Mouse (Mus musculus): Measurements from ENCODE around the gene Kifc3. TPM values are rescaled to one million over a fixed set of nuclear protein-coding genes. Genes with fewer than 3 reads are reported as not detected.
"Not testable (repeated sequence)": the region's sequence is repeated elsewhere in the genome, so short reads cannot be mapped to it uniquely, and the experiment has no call there.

Gene Kifc3
- polyA plus RNA-seq, 1 experiment from 2014 or later = 19.8 TPM

- Histone ChIP-seq H3K4me2 (replicated peaks; ENCODE audit: low read depth, low read length) (no peak overlapping the region), H3K27ac (ENCODE audit: low read depth, low read length) (no peak overlapping the region)
- no peak for ATAC-seq (ENCODE audit: low FRiP score, low TSS enrichment)
Measured at GRCm38 (mm10) chr8:95167726-95168125, 34.9 kb downstream of the Kifc3 start.

DNA sequence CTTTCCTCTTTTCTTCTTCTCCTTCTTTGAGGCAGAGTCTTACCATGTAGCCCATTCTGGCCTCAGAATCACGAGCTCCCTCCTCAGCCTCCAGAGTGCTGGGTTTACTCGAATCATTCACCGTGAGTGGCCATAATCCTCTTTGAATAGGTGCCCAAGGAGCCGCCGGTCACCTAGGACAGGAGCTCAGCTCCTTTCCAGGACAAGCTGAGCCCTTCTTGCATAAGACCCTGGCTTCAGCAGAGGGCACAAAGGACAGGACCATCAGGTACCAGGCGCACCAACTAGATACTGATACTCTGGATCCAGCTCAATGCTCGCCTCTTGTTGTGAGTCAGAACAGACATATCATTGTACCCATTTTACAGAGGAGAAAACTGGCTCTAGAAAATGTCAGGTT is 36.2 kb downstream of the Kifc3 start:
- Histone ChIP-seq H3K27me3 (ENCODE audit: control insufficient read depth, insufficient read depth, low read length) (no peaks in the 10 kb centered on the region), H3K9me3 (ENCODE audit: control insufficient read depth, low read length) (no peaks in the 10 kb centered on the region), H3K4me2 (replicated peaks; ENCODE audit: low read depth, low read length) (no peak overlapping the region), H3K27ac (ENCODE audit: low read depth, low read length) (no peak overlapping the region), H3K9ac (ENCODE audit: low read depth, low read length) (no peak overlapping the region), H3K4me1 (ENCODE audit: control insufficient read depth, insufficient read depth, low read length) (no peaks in the 10 kb centered on the region), H3K4me3 (ENCODE audit: low read length) (no peak overlapping the region), H3K36me3 (ENCODE audit: control insufficient read depth, insufficient read depth, low read length) (no peaks in the 10 kb centered on the region)
- WGBS = 93% methylated on average over 7 of the region's 7 CpGs
- no peak for ATAC-seq (ENCODE audit: low FRiP score, low TSS enrichment)

More at GRCm38 (mm10) chr8:95167726-95168125, 34.9 kb downstream of the Kifc3 start:
- Histone ChIP-seq H3K4me3 (ENCODE audit: low read length) (no peak overlapping the region), H3K4me1 (ENCODE audit: control insufficient read depth, insufficient read depth, low read length) (no peaks in the 10 kb centered on the region), H3K9me3 (ENCODE audit: control insufficient read depth, low read length) (no peaks in the 10 kb centered on the region), H3K9ac (ENCODE audit: low read depth, low read length) (no peak overlapping the region), H3K27me3 (ENCODE audit: control insufficient read depth, insufficient read depth, low read length) (no peaks in the 10 kb centered on the region), H3K36me3 (ENCODE audit: control insufficient read depth, insufficient read depth, low read length) (no peaks in the 10 kb centered on the region)
- WGBS = 71% methylated on average over 5 of the region's 5 CpGs

DNA sequence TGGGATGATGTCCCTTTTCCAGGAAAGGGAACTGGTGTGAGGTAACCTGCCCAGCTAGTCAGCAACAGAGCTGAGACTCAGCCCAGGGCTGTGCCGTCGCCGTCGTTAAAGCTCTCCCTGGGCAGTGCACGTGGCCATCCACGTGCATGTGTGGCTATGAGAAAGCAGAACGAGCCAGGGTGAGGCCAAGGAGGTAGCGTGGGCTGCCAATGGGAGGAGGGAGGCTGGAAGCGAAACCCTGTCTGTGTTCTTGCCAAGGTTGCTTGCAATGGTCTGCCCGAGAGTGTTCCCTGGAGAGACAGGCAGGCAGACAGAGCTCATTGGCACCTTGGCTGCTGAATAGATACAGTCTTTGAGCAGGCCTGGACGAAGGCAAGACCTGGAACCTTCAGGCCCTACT is 36.7 kb downstream of the Kifc3 start:
- WGBS = 77% methylated on average over 11 of the region's 11 CpGs
- no peak for ATAC-seq (ENCODE audit: low FRiP score, low TSS enrichment)
- H3K4me3 ChIP-seq (ENCODE audit: low read length) = no peak overlapping the region
- no peak overlapping the region for H3K4me2 ChIP-seq (replicated peaks; ENCODE audit: low read depth, low read length)
- H3K9me3 ChIP-seq (ENCODE audit: control insufficient read depth, low read length) = no peaks in the 10 kb centered on the region
- H3K4me1 ChIP-seq (ENCODE audit: control insufficient read depth, insufficient read depth, low read length) = no peaks in the 10 kb centered on the region
- H3K36me3 ChIP-seq (ENCODE audit: control insufficient read depth, insufficient read depth, low read length) = no peaks in the 10 kb centered on the region
- no peak overlapping the region for H3K27ac ChIP-seq (ENCODE audit: low read depth, low read length)
- H3K27me3 ChIP-seq (ENCODE audit: control insufficient read depth, insufficient read depth, low read length) = no peaks in the 10 kb centered on the region
- no peak overlapping the region for H3K9ac ChIP-seq (ENCODE audit: low read depth, low read length)

- no peak overlapping the region for H3K27ac ChIP-seq (ENCODE audit: low read depth, low read length)
- H3K4me2 ChIP-seq (replicated peaks; ENCODE audit: low read depth, low read length) = no peak overlapping the region
- WGBS = 29% methylated on average over 7 of the region's 7 CpGs
- H3K27me3 ChIP-seq (ENCODE audit: control insufficient read depth, insufficient read depth, low read length) = no peaks in the 10 kb centered on the region
- no peak overlapping the region for H3K9ac ChIP-seq (ENCODE audit: low read depth, low read length)
- 0 out of 2 replicates have a peak, but pooled peaks have one; percentile 52 for ATAC-seq (ENCODE audit: low FRiP score, low TSS enrichment)
- no peaks in the 10 kb centered on the region for H3K9me3 ChIP-seq (ENCODE audit: control insufficient read depth, low read length)
- no peaks in the 10 kb centered on the region for H3K36me3 ChIP-seq (ENCODE audit: control insufficient read depth, insufficient read depth, low read length)
- H3K4me3 ChIP-seq (ENCODE audit: low read length) = no peak overlapping the region
- no peaks in the 10 kb centered on the region for H3K4me1 ChIP-seq (ENCODE audit: control insufficient read depth, insufficient read depth, low read length)
Measured at GRCm38 (mm10) chr8:95164469-95164868, 38.1 kb downstream of the Kifc3 start.

- not testable (repeated sequence) for H3K36me3 ChIP-seq (ENCODE audit: control insufficient read depth, insufficient read depth, low read length); H3K4me2 ChIP-seq (replicated peaks; ENCODE audit: low read depth, low read length); H3K9me3 ChIP-seq (ENCODE audit: control insufficient read depth, low read length); H3K4me1 ChIP-seq (ENCODE audit: control insufficient read depth, insufficient read depth, low read length); ATAC-seq (ENCODE audit: low FRiP score, low TSS enrichment); H3K4me3 ChIP-seq (ENCODE audit: low read length); H3K9ac ChIP-seq (ENCODE audit: low read depth, low read length); H3K27ac ChIP-seq (ENCODE audit: low read depth, low read length); H3K27me3 ChIP-seq (ENCODE audit: control insufficient read depth, insufficient read depth, low read length)
- 55% methylated on average over 2 of the region's 2 CpGs for WGBS
Measured at GRCm38 (mm10) chr8:95163969-95164368, 38.6 kb downstream of the Kifc3 start.

DNA sequence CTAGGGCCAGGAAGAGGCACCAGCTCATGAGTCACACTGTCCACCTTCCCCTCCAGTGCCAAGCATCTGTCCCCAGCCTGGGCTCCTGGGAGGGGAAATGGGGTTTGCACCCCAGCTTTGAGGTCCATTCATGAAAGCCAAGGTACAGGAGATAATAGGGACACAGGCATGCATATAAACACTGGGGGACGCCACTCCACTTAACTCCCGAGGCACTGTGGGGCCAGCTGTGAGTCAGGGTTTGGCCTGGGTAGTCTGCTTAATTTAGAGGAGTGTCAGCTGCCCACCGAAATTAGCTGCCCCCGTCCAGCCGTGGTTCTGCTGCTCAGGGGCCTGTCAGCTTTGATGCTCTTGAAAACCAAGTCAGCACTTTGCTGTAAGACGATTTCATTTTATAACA is 39.8 kb downstream of the Kifc3 start:
- no peak overlapping the region for H3K4me3 ChIP-seq (ENCODE audit: low read length)
- 52% methylated on average over 6 of the region's 6 CpGs for WGBS

DNA sequence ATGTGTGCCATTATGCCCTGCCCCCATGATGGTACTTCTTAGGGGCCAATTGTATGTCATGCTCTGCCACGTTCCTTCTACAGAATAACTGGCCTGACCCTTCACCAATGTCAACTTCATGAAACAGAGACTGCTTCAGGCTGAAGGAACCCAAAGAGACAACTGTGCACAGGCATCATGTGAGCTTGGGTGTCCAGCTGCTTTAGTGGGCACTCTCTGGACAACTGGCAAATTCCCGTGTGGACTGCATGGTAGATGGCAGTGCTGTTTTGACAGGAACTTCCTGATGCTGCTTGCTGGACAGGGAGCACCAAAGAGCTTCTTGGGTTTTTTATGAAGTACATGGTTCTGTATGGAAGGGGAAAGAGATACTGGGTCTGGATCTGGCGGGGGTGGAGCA is 43.3 kb downstream of the Kifc3 start:
- no peak overlapping the region for H3K9ac ChIP-seq (ENCODE audit: low read depth, low read length)
- no peak overlapping the region for H3K27ac ChIP-seq (ENCODE audit: low read depth, low read length)
- no peak for ATAC-seq (ENCODE audit: low FRiP score, low TSS enrichment)
- H3K4me2 ChIP-seq (replicated peaks; ENCODE audit: low read depth, low read length) = no peak overlapping the region
- 68% methylated on average over 3 of the region's 3 CpGs for WGBS
- H3K4me3 ChIP-seq (ENCODE audit: low read length) = no peak overlapping the region
- no peaks in the 10 kb centered on the region for H3K36me3 ChIP-seq (ENCODE audit: control insufficient read depth, insufficient read depth, low read length)
- H3K9me3 ChIP-seq (ENCODE audit: control insufficient read depth, low read length) = no peaks in the 10 kb centered on the region
- no peaks in the 10 kb centered on the region for H3K4me1 ChIP-seq (ENCODE audit: control insufficient read depth, insufficient read depth, low read length)
- H3K27me3 ChIP-seq (ENCODE audit: control insufficient read depth, insufficient read depth, low read length) = no peaks in the 10 kb centered on the region

More for the DNA sequence above, 39.8 kb downstream of the Kifc3 start:
- Histone ChIP-seq H3K4me2 (replicated peaks; ENCODE audit: low read depth, low read length) (no peak overlapping the region), H3K9me3 (ENCODE audit: control insufficient read depth, low read length) (no peaks in the 10 kb centered on the region), H3K36me3 (ENCODE audit: control insufficient read depth, insufficient read depth, low read length) (no peaks in the 10 kb centered on the region), H3K27ac (ENCODE audit: low read depth, low read length) (no peak overlapping the region), H3K27me3 (ENCODE audit: control insufficient read depth, insufficient read depth, low read length) (no peaks in the 10 kb centered on the region), H3K9ac (ENCODE audit: low read depth, low read length) (no peak overlapping the region), H3K4me1 (ENCODE audit: control insufficient read depth, insufficient read depth, low read length) (no peaks in the 10 kb centered on the region)
- ATAC-seq (ENCODE audit: low FRiP score, low TSS enrichment) = no peak

DNA sequence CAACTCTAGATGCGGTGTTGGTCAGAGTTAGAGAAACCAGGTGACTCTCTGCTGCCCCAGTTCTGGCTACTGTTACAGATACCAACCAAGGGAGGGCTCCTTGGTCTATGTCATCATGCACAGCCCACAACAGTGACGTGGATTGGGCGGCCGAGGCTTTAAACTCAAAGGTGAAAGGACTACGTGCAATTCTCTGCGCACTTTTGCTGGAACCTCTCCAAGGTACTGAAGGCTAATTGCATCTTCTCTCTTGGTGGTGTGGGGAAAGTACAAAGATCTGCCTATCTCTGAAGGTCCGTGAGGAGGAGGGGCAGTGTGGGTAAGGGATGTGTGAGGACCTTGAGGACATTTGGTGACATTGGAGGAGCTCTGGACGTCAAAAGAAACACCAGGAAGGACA is 44.0 kb downstream of the Kifc3 start:
- H3K9me3 ChIP-seq (ENCODE audit: control insufficient read depth, low read length) = no peaks in the 10 kb centered on the region
- H3K27ac ChIP-seq (ENCODE audit: low read depth, low read length) = no peak overlapping the region
- H3K36me3 ChIP-seq (ENCODE audit: control insufficient read depth, insufficient read depth, low read length) = no peaks in the 10 kb centered on the region
- H3K4me3 ChIP-seq (ENCODE audit: low read length) = no peak overlapping the region
- no peak for ATAC-seq (ENCODE audit: low FRiP score, low TSS enrichment)
- 67% methylated on average over 8 of the region's 8 CpGs for WGBS
- no peaks in the 10 kb centered on the region for H3K4me1 ChIP-seq (ENCODE audit: control insufficient read depth, insufficient read depth, low read length)
- H3K27me3 ChIP-seq (ENCODE audit: control insufficient read depth, insufficient read depth, low read length) = no peaks in the 10 kb centered on the region
- H3K9ac ChIP-seq (ENCODE audit: low read depth, low read length) = no peak overlapping the region
- H3K4me2 ChIP-seq (replicated peaks; ENCODE audit: low read depth, low read length) = no peak overlapping the region

DNA sequence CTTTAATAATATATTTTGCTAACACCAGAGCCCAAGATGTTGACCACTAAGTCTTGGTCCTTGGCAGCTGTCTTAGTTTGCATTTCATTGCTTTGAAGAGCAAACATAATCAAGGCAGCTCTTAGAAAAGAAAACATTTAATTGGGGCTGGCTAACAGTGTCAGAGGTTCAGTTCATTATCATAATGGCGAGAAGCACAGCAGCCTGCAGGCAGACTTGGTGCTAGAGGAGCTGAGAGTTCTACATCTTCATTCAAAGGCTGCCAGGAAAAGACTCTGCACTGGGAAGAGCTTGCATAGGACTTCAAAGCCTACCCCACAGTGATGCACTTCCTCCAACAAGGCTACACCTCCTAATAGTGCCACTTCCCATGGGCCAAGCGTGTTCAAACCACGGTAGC is 45.5 kb downstream of the Kifc3 start:
- Histone ChIP-seq H3K4me2 (replicated peaks; ENCODE audit: low read depth, low read length) (no peak overlapping the region), H3K27ac (ENCODE audit: low read depth, low read length) (no peak overlapping the region), H3K9me3 (ENCODE audit: control insufficient read depth, low read length) (no peaks in the 10 kb centered on the region), H3K9ac (ENCODE audit: low read depth, low read length) (no peak overlapping the region), H3K4me1 (ENCODE audit: control insufficient read depth, insufficient read depth, low read length) (no peaks in the 10 kb centered on the region), H3K36me3 (ENCODE audit: control insufficient read depth, insufficient read depth, low read length) (no peaks in the 10 kb centered on the region), H3K27me3 (ENCODE audit: control insufficient read depth, insufficient read depth, low read length) (no peaks in the 10 kb centered on the region), H3K4me3 (ENCODE audit: low read length) (no peak overlapping the region)
- ATAC-seq (ENCODE audit: low FRiP score, low TSS enrichment) = no peak
- WGBS = 67% methylated on average over 3 of the region's 3 CpGs

- Histone ChIP-seq H3K9ac (ENCODE audit: low read depth, low read length) (no peak overlapping the region), H3K36me3 (ENCODE audit: control insufficient read depth, insufficient read depth, low read length) (no peaks in the 10 kb centered on the region), H3K4me3 (ENCODE audit: low read length) (no peak overlapping the region), H3K27ac (ENCODE audit: low read depth, low read length) (no peak overlapping the region), H3K9me3 (ENCODE audit: control insufficient read depth, low read length) (no peaks in the 10 kb centered on the region), H3K27me3 (ENCODE audit: control insufficient read depth, insufficient read depth, low read length) (no peaks in the 10 kb centered on the region), H3K4me1 (ENCODE audit: control insufficient read depth, insufficient read depth, low read length) (no peaks in the 10 kb centered on the region), H3K4me2 (replicated peaks; ENCODE audit: low read depth, low read length) (no peak overlapping the region)
- no peak for ATAC-seq (ENCODE audit: low FRiP score, low TSS enrichment)
- WGBS = 66% methylated on average over 6 of the region's 6 CpGs
Measured at GRCm38 (mm10) chr8:95156108-95156507, 46.5 kb downstream of the Kifc3 start.
